Mouse (Mus musculus): ENCODE measurements around the gene Pithd1. TPM values are rescaled to one million over a fixed set of nuclear protein-coding genes. Genes with fewer than 3 reads are reported as not detected.

The Pithd1 gene
- polyA plus RNA-seq, 1 experiment, result 31.8 TPM

- H3K27me3 ChIP-seq (replicated peaks; ENCODE audit: control insufficient read depth, insufficient read depth, low read length), result no peaks in the 10 kb centered on the region
- TF ChIP-seq CTCF (conservative IDR thresholded peaks at IDR 0.05; ENCODE audit: insufficient read depth, insufficient read length, low read depth, low read length) (no peak), POLR2A (IDR thresholded peaks at IDR 0.05; ENCODE audit: low read depth, low read length) (no peak)
- H3K36me3 ChIP-seq (ENCODE audit: control insufficient read depth, insufficient read depth, low read length), result no peaks in the 10 kb centered on the region
- no peak for DNase-seq
- H3K4me1 ChIP-seq (ENCODE audit: control insufficient read depth, insufficient read depth, low read length), result peaks cover 16% of the 10 kb centered on the region; the same call in 1 of the 2 replicates
- peak overlapping the region; percentile 96 for H3K27ac ChIP-seq (ENCODE audit: insufficient read depth, low read depth, low read length)
- peak overlapping the region; percentile 76 for H3K4me3 ChIP-seq (ENCODE audit: insufficient read depth, low read depth, low read length)
- WGBS, result 5% methylated on average over 15 of the region's 15 CpGs
These were observed 24.1 kb downstream of the Pithd1 start for GRCm38 (mm10) chr4:135962946-135963345.

GRCm38 (mm10) chr4:135962198-135962597 is 24.9 kb downstream of the Pithd1 start:
- H3K4me1 ChIP-seq (ENCODE audit: control insufficient read depth, insufficient read depth, low read length), result peaks cover 17% of the 10 kb centered on the region; the same call in 1 of the 2 replicates
- no peak for DNase-seq
- H3K4me3 ChIP-seq (ENCODE audit: insufficient read depth, low read depth, low read length), result no peak overlapping the region
- H3K27me3 ChIP-seq (replicated peaks; ENCODE audit: control insufficient read depth, insufficient read depth, low read length), result no peaks in the 10 kb centered on the region
- TF ChIP-seq CTCF (conservative IDR thresholded peaks at IDR 0.05; ENCODE audit: insufficient read depth, insufficient read length, low read depth, low read length) (no peak), POLR2A (IDR thresholded peaks at IDR 0.05; ENCODE audit: low read depth, low read length) (no peak)
- no peak overlapping the region for H3K27ac ChIP-seq (ENCODE audit: insufficient read depth, low read depth, low read length)
- H3K36me3 ChIP-seq (ENCODE audit: control insufficient read depth, insufficient read depth, low read length), result no peaks in the 10 kb centered on the region
- WGBS, result 84% methylated on average over 7 of the region's 7 CpGs

- Histone ChIP-seq H3K4me1 (ENCODE audit: control insufficient read depth, insufficient read depth, low read length) (peaks cover 17% of the 10 kb centered on the region; the same call in 1 of the 2 replicates), H3K27me3 (replicated peaks; ENCODE audit: control insufficient read depth, insufficient read depth, low read length) (no peaks in the 10 kb centered on the region), H3K4me3 (ENCODE audit: insufficient read depth, low read depth, low read length) (no peak overlapping the region), H3K36me3 (ENCODE audit: control insufficient read depth, insufficient read depth, low read length) (no peaks in the 10 kb centered on the region), H3K27ac (ENCODE audit: insufficient read depth, low read depth, low read length) (no peak overlapping the region)
- WGBS, result 88% methylated on average over 5 of the region's 5 CpGs
- TF ChIP-seq POLR2A (IDR thresholded peaks at IDR 0.05; ENCODE audit: low read depth, low read length) (no peak), CTCF (conservative IDR thresholded peaks at IDR 0.05; ENCODE audit: insufficient read depth, insufficient read length, low read depth, low read length) (no peak)
- no peak for DNase-seq
These were observed 25.4 kb downstream of the Pithd1 start for GRCm38 (mm10) chr4:135961709-135962108.

GRCm38 (mm10) chr4:135960717-135961116 is 26.3 kb downstream of the Pithd1 start:
- 28% methylated on average over 5 of the region's 5 CpGs for WGBS
- Histone ChIP-seq H3K27ac (ENCODE audit: insufficient read depth, low read depth, low read length) (no peak overlapping the region), H3K4me1 (ENCODE audit: control insufficient read depth, insufficient read depth, low read length) (peaks cover 17% of the 10 kb centered on the region; the same call in 1 of the 2 replicates), H3K27me3 (replicated peaks; ENCODE audit: control insufficient read depth, insufficient read depth, low read length) (no peaks in the 10 kb centered on the region), H3K36me3 (ENCODE audit: control insufficient read depth, insufficient read depth, low read length) (no peaks in the 10 kb centered on the region), H3K4me3 (ENCODE audit: insufficient read depth, low read depth, low read length) (no peak overlapping the region)
- TF ChIP-seq CTCF (conservative IDR thresholded peaks at IDR 0.05; ENCODE audit: insufficient read depth, insufficient read length, low read depth, low read length) (peak; percentile 99), POLR2A (IDR thresholded peaks at IDR 0.05; ENCODE audit: low read depth, low read length) (no peak)
- peak; percentile 88 for DNase-seq

- Histone ChIP-seq H3K4me1 (ENCODE audit: control insufficient read depth, insufficient read depth, low read length) (peaks cover 12% of the 10 kb centered on the region; the same call in 1 of the 2 replicates), H3K36me3 (ENCODE audit: control insufficient read depth, insufficient read depth, low read length) (no peaks in the 10 kb centered on the region), H3K4me3 (ENCODE audit: insufficient read depth, low read depth, low read length) (no peak overlapping the region), H3K27me3 (replicated peaks; ENCODE audit: control insufficient read depth, insufficient read depth, low read length) (no peaks in the 10 kb centered on the region), H3K27ac (ENCODE audit: insufficient read depth, low read depth, low read length) (peak overlapping the region; percentile 70)
- WGBS, result 38% methylated on average over 8 of the region's 8 CpGs
- TF ChIP-seq POLR2A (IDR thresholded peaks at IDR 0.05; ENCODE audit: low read depth, low read length) (no peak), CTCF (conservative IDR thresholded peaks at IDR 0.05; ENCODE audit: insufficient read depth, insufficient read length, low read depth, low read length) (no peak)
- DNase-seq, result peak; percentile 91
These were observed 28.7 kb downstream of the Pithd1 start for GRCm38 (mm10) chr4:135958354-135958753.

GRCm38 (mm10) chr4:135955886-135956285 is 31.2 kb downstream of the Pithd1 start:
- TF ChIP-seq CTCF (conservative IDR thresholded peaks at IDR 0.05; ENCODE audit: insufficient read depth, insufficient read length, low read depth, low read length) (no peak), POLR2A (IDR thresholded peaks at IDR 0.05; ENCODE audit: low read depth, low read length) (no peak)
- Histone ChIP-seq H3K36me3 (ENCODE audit: control insufficient read depth, insufficient read depth, low read length) (no peaks in the 10 kb centered on the region), H3K4me3 (ENCODE audit: insufficient read depth, low read depth, low read length) (no peak overlapping the region), H3K4me1 (ENCODE audit: control insufficient read depth, insufficient read depth, low read length) (peaks cover 9% of the 10 kb centered on the region; the same call in 1 of the 2 replicates), H3K27me3 (replicated peaks; ENCODE audit: control insufficient read depth, insufficient read depth, low read length) (no peaks in the 10 kb centered on the region), H3K27ac (ENCODE audit: insufficient read depth, low read depth, low read length) (no peak overlapping the region)
- WGBS, result 76% methylated on average over 9 of the region's 9 CpGs
- no peak for DNase-seq

GRCm38 (mm10) chr4:135954241-135954640 is 32.8 kb downstream of the Pithd1 start:
- peak; percentile 76 for DNase-seq
- peak; percentile 97 for TF ChIP-seq CTCF (conservative IDR thresholded peaks at IDR 0.05; ENCODE audit: insufficient read depth, insufficient read length, low read depth, low read length)
- no peak for TF ChIP-seq POLR2A (IDR thresholded peaks at IDR 0.05; ENCODE audit: low read depth, low read length)

More at GRCm38 (mm10) chr4:135954241-135954640, 32.8 kb downstream of the Pithd1 start:
- WGBS, result 12% methylated on average over 2 of the region's 2 CpGs
- Histone ChIP-seq H3K36me3 (ENCODE audit: control insufficient read depth, insufficient read depth, low read length) (no peaks in the 10 kb centered on the region), H3K4me3 (ENCODE audit: insufficient read depth, low read depth, low read length) (no peak overlapping the region), H3K4me1 (ENCODE audit: control insufficient read depth, insufficient read depth, low read length) (peaks cover 13% of the 10 kb centered on the region), H3K27ac (ENCODE audit: insufficient read depth, low read depth, low read length) (no peak overlapping the region), H3K27me3 (replicated peaks; ENCODE audit: control insufficient read depth, insufficient read depth, low read length) (no peaks in the 10 kb centered on the region)
